Mouse (Mus musculus) left cerebral cortex, adult 11 months (tissue): Measurements from ENCODE around the gene Dmtf1.
A peak's percentile ranks its signal among the peaks of the same experiment; 100 is the strongest.
"Not testable (repeated sequence)": the region's sequence is repeated elsewhere in the genome, so short reads cannot be mapped to it uniquely, and the experiment has no call there.

Source experiments
- DNase-seq: peaks from one replicate; pipeline ENCODE4 v3.0.0; 2022; ENCODE audit warnings: low spot score

Dmtf1 gene

GRCm38 (mm10) chr5:9161456-9162041, at the start of gene Dmtf1:
Dmtf1 (minus strand) TSS chr5:9161776.
- peak; percentile 89 for DNase-seq

GRCm38 (mm10) chr5:9186467-9186866, 24.9 kb upstream of the Dmtf1 start:
- DNase-seq, result no peak

- no peak for DNase-seq
Measured at GRCm38 (mm10) chr5:9173295-9173694, 11.7 kb upstream of the Dmtf1 start.

DNA sequence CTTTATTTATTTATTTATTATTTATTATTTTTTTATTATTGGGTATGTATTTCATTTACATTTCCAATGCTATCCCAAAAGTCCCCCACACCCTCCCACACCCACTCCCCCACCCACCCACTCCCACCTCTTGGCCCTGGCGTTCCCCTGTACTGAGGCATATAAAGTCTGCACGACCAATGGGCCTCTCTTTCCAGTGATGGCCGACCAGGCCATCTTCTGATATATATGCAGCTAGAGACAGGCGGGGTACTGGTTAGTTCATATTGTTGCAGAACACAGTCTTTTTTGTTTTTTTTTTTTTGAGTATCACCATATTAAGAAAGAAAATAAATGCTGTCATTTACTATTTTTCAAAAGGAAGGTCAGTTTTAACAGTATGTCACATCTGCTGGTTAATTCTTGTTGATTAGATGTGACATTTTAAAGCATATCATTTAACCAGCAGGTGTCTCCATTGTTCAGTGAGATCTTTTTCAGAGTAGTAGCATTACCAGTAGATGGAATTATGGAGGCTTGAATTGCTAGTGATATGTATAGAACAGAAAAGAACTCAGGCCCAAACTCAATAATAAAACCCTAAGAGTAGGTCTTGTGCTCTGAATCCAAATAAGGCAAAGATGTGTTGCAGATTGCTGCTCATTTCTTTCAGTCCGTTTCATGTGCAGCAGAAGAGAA, 7.9 kb upstream of the Dmtf1 start:
- DNase-seq, result not testable (repeated sequence)

GRCm38 (mm10) chr5:9166366-9166765, 4.8 kb upstream of the Dmtf1 start:
- no peak for DNase-seq

DNA sequence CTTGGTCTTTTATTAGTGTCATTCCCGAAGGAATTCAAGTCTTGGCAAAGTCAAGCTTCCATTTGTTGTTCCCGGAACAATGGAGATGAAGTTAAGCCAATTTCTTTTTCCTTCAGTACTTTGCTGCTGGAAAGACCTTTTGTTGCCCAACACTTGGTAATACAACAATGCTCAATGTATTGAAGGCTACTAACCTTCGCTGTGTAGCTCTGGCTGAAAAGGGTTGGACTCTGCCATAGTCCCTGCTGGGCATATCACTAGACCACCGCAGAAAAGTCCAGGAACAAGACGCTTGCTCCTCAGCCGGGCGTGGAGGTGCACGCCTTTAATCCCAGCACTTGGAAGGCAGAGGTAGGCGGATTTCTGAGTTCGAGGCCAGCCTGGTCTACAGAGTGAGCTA, 3.6 kb upstream of the Dmtf1 start:
- DNase-seq, result not testable (repeated sequence)

- no peak for DNase-seq
Measured at GRCm38 (mm10) chr5:9163411-9163810, 1.8 kb upstream of the Dmtf1 start.

- DNase-seq, result no peak
Measured at GRCm38 (mm10) chr5:9162088-9162487, 512 bp upstream of the Dmtf1 start.

DNA sequence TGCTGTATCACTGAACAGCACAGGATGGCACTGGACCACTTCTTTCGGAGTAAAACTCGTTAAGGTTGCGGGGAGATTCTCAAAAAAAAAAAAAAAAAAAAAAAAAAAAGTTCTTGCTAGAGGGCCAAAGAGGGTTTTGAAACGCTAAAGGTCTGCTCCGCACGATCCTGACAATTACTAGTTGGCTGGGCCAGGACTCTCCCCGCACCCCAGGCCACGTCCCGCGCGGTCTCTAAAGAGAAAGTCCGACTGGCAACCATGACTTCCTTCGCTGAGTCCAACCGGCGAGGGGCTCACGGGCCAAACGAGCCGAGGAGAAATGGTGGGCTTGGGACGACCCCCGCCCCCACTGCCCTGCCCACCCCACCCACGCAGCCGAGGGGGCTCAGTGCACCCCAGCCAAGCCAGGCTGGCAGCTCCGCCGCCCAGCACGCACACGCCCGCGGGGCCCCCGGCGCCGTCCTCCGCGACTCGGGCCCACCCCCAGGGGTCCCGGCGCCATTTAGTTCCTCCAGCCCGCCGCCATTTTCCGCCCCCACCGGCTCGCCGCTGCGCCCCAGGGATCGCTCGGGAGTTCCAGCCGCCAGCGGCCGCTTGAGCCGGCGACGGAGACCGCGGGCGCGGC, 633 bp downstream of the Dmtf1 start:
- DNase-seq, result no peak

DNA sequence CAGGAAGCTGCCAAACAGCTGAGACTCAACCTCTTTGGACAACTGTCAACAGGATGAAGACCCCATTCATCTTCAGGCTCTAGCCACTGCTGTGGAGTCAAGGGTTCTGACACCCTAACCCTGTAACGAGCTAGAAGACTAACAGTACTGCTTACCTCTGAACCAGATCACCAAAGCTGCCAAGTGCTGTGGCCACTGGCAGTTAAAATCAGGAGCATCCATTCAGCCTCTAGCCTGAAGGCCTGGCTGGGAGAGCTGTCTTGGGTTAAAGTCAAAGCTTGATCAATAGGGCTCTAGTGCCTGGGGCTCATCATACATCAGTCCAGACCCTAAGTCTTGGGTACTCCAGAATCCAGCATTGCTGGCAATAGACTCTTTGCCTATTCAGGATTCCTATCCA, 4.2 kb downstream of the Dmtf1 start:
- DNase-seq, result no peak

DNA sequence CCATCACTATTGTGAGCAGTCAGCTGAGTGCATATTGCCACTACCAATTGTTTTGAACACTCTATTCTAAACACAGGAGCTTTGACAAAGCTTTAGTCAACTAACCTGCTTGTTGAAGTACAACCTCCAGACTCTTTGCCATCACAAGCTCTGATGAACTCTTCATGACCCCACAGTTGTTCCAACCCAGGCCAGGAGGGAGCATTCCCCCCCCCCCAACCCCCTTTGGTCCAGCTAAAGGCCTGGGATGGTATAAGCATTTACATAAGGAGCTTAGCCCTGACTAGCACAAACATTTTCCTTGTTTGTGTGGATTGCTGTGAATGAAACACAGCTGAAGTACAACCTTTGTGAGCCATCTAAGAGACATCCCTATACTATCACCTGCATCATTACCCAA, 4.8 kb downstream of the Dmtf1 start:
- DNase-seq, result no peak

GRCm38 (mm10) chr5:9149273-9149850, 12.2 kb downstream of the Dmtf1 start:
- no peak for DNase-seq

DNA sequence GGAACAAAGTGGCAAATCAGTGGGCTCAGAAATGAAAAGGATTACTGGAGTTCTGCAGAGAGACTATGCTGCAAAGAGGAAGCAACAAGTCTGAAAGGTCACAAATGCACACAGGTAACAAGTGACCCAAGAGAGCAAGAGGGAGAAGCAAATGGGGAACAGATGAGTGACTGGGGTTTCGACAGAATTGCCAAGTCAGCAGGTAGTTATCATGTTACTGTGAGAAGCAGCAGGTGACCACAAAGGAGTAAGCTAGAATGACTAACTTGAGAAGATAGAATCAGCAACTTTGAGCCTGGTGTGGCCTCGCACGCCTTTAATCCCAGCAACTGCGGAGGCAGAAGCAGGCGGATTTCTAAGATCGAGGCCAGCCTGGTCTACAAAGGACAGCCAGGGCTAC, 19.2 kb downstream of the Dmtf1 start:
- DNase-seq, result no peak

GRCm38 (mm10) chr5:9140724-9141123, 20.9 kb downstream of the Dmtf1 start:
- no peak for DNase-seq

DNA sequence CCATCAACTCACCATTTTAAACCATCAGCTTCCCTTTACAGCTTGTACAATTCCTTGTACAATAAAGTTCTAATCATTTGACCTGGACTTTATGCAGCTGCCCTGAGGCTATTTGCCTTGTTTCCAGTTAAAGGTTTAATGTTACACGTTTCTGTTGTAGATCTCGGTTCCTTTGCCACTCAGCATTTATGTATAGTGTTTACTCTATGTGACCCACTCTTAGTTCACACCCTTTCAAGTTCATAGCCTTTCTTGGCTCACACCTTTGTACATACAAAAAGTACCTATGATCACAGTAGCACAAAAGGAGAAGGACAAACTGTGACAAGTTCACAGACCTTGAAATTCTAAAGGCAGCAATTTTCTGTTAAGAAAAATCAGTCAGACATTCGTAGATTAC, 26.0 kb downstream of the Dmtf1 start:
- no peak for DNase-seq

DNA sequence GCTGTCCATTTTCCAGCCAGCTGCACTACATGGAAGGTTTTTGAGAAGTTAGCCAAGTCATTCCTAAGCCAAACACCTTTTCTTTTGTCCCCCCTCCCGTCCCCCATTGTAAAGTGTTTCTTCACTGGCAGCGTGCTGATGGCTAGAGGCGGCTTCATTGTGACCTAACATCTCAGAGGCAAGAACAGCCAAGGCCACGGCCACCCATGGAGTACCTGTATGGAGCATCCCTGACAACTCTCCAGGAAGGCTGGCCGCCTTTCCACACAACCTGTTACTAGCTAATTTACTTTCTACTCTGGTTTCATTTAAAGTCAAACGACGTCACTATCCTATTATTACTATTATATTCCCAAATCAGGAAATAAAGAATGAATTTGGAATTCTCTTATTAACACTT, 29.8 kb downstream of the Dmtf1 start:
- DNase-seq, result no peak

DNA sequence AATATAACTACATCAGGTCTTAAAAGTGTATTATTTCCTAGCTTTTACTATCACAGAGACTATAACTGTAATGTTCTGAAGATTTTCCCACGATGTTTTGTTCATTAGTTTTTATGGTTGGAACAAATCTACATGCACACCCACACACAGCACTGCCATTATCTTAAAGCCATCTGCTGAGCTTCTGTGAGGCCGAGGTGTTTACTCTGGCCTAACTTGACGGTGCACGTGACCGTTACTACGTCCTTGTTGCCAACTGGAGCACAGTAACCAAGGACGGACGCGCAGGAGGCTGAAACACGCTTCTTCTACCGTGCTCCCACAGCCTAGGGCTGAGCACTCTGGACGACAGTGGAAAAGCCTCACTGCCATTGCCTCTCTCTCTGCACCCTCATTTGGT, 33.0 kb downstream of the Dmtf1 start:
- peak; percentile 18 for DNase-seq

DNA sequence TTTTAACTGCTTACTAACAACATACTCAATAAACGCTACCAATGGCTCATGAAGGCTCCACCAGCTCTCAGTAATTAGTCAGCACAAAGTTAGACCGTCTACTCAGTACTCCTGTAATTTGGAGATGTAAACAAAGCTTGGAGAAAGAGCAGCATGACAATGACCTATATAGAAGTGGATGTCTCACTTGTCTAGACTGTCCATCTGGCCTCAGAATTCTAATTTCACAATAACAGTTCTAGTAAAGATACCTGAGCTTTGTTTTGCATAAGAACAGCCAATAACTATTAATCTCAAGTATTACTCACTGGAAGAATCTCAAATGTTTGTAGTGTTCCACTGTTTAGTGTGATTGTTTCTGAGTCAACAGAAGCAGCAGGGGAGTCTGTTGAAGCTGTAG, 37.4 kb downstream of the Dmtf1 start:
- DNase-seq, result no peak

GRCm38 (mm10) chr5:9114162-9114561, 47.4 kb downstream of the Dmtf1 start:
- DNase-seq, result no peak

- peak; percentile 39 for DNase-seq
Measured at GRCm38 (mm10) chr5:9111759-9112158, 49.8 kb downstream of the Dmtf1 start.

GRCm38 (mm10) chr5:9111285-9111684, 50.3 kb downstream of the Dmtf1 start:
- no peak for DNase-seq

DNA sequence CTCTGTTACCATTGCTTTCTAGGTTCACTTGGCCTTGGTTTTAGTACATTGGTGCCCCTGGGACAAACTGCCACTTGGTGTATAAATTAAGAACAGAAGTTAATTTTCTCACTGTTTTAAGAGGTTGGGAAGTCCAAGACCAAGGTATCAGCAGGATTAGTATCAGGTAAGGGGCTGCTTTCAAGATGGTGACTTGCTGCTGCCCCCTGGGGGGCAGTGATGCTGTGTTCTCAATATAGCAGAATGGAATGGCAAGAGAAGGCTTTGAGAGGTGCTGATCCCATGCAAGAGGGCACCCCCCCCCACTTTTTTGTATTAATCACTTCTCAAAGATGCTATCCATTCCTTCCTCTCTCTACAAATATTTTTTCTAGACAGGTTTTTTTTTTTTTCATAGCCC, 52.0 kb downstream of the Dmtf1 start:
- no peak for DNase-seq

- DNase-seq, result no peak
Measured at GRCm38 (mm10) chr5:9108490-9108889, 53.1 kb downstream of the Dmtf1 start.
